Comparison of ENCODE assay signal across 31 mouse cellular contexts in the genomic region with DNA sequence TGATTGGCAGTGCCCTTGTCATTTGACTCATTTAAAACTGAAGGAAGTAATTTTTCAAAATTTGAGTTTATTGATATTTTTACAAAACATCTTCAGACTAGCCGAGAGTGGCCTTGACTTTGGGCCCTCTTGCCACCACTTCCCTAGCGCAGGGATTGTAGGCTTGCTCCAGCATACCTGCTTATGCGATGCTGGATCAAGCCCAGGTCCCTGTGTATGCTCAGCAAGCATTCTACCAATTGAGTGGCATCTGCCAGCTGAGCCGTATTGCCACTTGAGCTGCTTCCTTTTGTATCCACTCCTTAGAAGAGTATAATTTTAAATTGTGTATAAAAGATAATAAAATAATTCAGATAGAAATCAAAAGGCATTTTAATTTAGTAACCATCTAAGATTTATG.
"Had no signal": no experiment of that assay in that cellular context is flagged by ENCODE, and none has a peak within 500 bp of the region (broad histone marks: within the 10 kb centered on the region; RNA-seq: fewer than 3 reads in every experiment).

No protein-coding gene starts in this region.

- DNase-seq: left cerebral cortex, postnatal 4 days; liver; liver, embryonic 13.5 days; liver, postnatal 0 days; lung, adult 18-20 months; lung, adult 2 months; lung, embryonic 14.5 days; lung, postnatal 10 days; lung, postnatal 14 days; lung, postnatal 36 days; lung, postnatal 4 days; midbrain, embryonic 14.5 days had no signal

- H3K4me1 ChIP-seq: limb, embryonic 10.5 days; limb, embryonic 12.5 days; limb, embryonic 13.5 days; limb, embryonic 15.5 days; midbrain, embryonic 10.5 days; midbrain, embryonic 12.5 days; midbrain, embryonic 13.5 days; midbrain, embryonic 15.5 days; neural tube, embryonic 12.5 days; neural tube, embryonic 13.5 days had no signal

- H3K4me3 ChIP-seq: limb, embryonic 10.5 days; limb, embryonic 12.5 days; limb, embryonic 13.5 days; limb, embryonic 15.5 days; liver, embryonic 12.5 days; liver, embryonic 13.5 days; liver, embryonic 15.5 days; lung, embryonic 15.5 days; megakaryocyte, embryonic 14.5 days; midbrain, embryonic 10.5 days; midbrain, embryonic 12.5 days; midbrain, embryonic 13.5 days; midbrain, embryonic 15.5 days; myocyte; neural tube, embryonic 12.5 days; neural tube, embryonic 13.5 days had no signal

- H3K27me3 ChIP-seq: limb, embryonic 12.5 days; limb, embryonic 13.5 days; limb, embryonic 15.5 days; liver, embryonic 12.5 days; liver, embryonic 13.5 days; liver, embryonic 15.5 days; lung, embryonic 15.5 days; megakaryocyte, embryonic 14.5 days; midbrain, embryonic 12.5 days; midbrain, embryonic 13.5 days; midbrain, embryonic 15.5 days; neural tube, embryonic 12.5 days; neural tube, embryonic 13.5 days had no signal

- ATAC-seq: liver, embryonic 12.5 days; liver, postnatal 0 days; lung, postnatal 0 days; midbrain, embryonic 13.5 days; midbrain, embryonic 15.5 days; midbrain, embryonic 16.5 days had no signal

- H3K27ac ChIP-seq: limb, embryonic 10.5 days; limb, embryonic 12.5 days; limb, embryonic 13.5 days; limb, embryonic 15.5 days; liver, embryonic 12.5 days; liver, embryonic 13.5 days; liver, embryonic 14.5 days; liver, embryonic 15.5 days; lung, embryonic 15.5 days; macrophage; midbrain, embryonic 10.5 days; midbrain, embryonic 12.5 days; midbrain, embryonic 13.5 days; midbrain, embryonic 15.5 days; neural tube, embryonic 12.5 days; neural tube, embryonic 13.5 days had no signal
